Mouse (Mus musculus): ENCODE results near the gene Etv5. TPM values are rescaled to one million over a fixed set of nuclear protein-coding genes. Genes with fewer than 3 reads are reported as not detected.

The Etv5 gene
- polyA plus RNA-seq, 1 experiment from 2014 or later, result 14.5 TPM

DNA sequence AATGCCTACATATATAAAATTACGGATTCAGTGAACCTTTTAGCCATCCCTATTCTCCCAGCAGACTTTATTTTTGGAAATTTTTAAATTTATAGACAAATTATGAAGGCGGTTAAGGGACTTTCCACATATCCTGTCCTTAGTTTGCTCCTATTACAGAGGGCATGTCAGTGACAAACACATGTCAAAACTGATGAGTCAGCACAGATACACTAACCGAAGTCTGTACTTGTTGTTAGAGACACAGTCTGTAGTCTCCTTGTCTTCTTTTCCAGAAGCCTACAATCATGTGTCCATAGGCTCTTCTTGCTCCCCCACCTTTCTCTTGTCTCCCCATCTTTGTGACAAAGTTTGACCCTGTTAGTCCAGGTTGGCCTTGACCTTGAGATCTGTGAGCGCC lies 88.3 kb downstream of the Etv5 start:
- H3K4me2 ChIP-seq, result no peak overlapping the region
- no peak overlapping the region for H3K27ac ChIP-seq
- H3K4me3 ChIP-seq, result no peak overlapping the region
- no peak for ATAC-seq (replicated peaks)
- H3K27me3 ChIP-seq (replicated peaks), result no peaks in the 10 kb centered on the region
- H3K9me3 ChIP-seq, result no peaks in the 10 kb centered on the region
- 96% methylated on average over 4 of the region's 4 CpGs for WGBS
- H3K36me3 ChIP-seq (replicated peaks), result no peaks in the 10 kb centered on the region
- no peaks in the 10 kb centered on the region for H3K4me1 ChIP-seq
- no peak overlapping the region for H3K9ac ChIP-seq

DNA sequence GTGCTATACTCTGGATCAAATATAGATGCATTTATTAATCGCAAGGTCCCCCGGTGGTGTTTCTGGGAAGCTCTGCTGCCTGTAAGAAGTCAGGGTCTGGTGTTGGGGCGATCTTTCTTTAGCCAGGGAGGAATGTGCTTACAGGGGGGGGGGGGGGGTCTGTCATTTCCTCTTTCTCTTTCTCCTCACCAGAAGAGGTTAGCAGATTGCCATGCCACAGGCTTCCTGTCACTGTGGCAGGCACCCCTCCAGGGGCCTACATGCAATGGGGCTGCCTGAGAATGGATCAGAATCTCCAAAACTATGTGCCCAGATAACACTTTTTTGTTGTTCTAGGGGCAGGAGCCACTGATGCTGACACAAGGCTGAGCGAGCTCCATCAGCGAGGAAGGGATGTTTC lies 89.7 kb downstream of the Etv5 start:
- Histone ChIP-seq H3K27me3 (replicated peaks) (no peaks in the 10 kb centered on the region), H3K9ac (no peak overlapping the region), H3K4me3 (no peak overlapping the region), H3K27ac (no peak overlapping the region), H3K4me2 (no peak overlapping the region), H3K4me1 (no peaks in the 10 kb centered on the region), H3K9me3 (0 out of 2 replicates have a peak, but pooled peaks cover 2% of the 10 kb centered on the region), H3K36me3 (replicated peaks) (no peaks in the 10 kb centered on the region)
- WGBS, result 89% methylated on average over 5 of the region's 5 CpGs
- no peak for ATAC-seq (replicated peaks)

DNA sequence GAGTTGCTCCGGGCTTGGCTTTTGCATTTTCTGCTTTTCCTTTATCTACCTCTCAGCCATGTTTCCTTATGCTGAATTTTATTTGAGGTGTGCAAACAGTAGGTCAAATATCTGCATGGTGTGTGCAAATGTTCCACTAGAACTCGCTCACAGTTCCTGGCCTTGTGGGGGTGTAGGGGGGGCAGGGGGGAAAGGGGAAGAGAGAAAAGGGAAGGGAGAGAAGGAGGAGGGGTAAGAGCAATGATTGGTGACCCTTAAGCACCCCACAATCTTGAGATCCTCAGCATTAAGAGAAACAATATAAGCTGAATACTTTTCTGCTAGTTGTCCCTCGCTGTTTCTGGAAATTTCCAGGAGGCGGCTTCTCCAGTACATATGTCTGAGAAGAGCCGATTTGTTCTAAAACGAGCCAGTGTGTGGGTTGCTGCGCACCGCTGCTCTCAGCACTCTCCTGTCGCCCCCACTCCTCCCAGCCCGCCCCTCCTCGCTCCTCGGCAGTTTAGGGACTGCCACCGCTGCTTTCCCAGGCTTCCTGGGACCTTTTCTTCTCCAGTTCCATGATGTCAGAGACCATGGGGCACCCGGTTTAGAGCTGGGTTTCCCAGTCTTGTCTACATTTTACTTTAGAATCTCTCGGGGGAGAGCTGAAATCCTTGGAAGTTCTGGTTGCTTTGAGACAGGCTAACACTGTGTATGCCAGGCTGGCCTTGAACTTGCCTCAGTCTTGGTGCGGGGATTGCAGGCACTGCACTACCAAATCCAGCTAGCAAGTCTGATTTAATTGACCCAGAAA lies 90.8 kb downstream of the Etv5 start:
- Histone ChIP-seq H3K9me3 (0 out of 2 replicates have a peak, but pooled peaks cover 2% of the 10 kb centered on the region), H3K27me3 (replicated peaks) (no peaks in the 10 kb centered on the region), H3K4me1 (no peaks in the 10 kb centered on the region), H3K4me3 (no peak overlapping the region), H3K4me2 (no peak overlapping the region), H3K36me3 (replicated peaks) (no peaks in the 10 kb centered on the region), H3K9ac (no peak overlapping the region), H3K27ac (no peak overlapping the region)
- 43% methylated on average over 16 of the region's 16 CpGs for WGBS
- no peak for ATAC-seq (replicated peaks)

- ATAC-seq (replicated peaks), result no peak
- 70% methylated on average over 4 of the region's 4 CpGs for WGBS
- Histone ChIP-seq H3K36me3 (replicated peaks) (no peaks in the 10 kb centered on the region), H3K27me3 (replicated peaks) (no peaks in the 10 kb centered on the region), H3K4me1 (no peaks in the 10 kb centered on the region), H3K27ac (no peak overlapping the region), H3K4me2 (no peak overlapping the region), H3K4me3 (no peak overlapping the region), H3K9me3 (0 out of 2 replicates have a peak, but pooled peaks cover 2% of the 10 kb centered on the region), H3K9ac (no peak overlapping the region)
These were observed 91.5 kb downstream of the Etv5 start for GRCm38 (mm10) chr16:22348014-22348413.

- no peak overlapping the region for H3K27ac ChIP-seq
- H3K9ac ChIP-seq, result no peak overlapping the region
- 82% methylated on average over 4 of the region's 4 CpGs for WGBS
- H3K4me1 ChIP-seq, result no peaks in the 10 kb centered on the region
- ATAC-seq (replicated peaks), result no peak
- H3K4me3 ChIP-seq, result no peak overlapping the region
- H3K27me3 ChIP-seq (replicated peaks), result no peaks in the 10 kb centered on the region
- H3K36me3 ChIP-seq (replicated peaks), result no peaks in the 10 kb centered on the region
- no peak overlapping the region for H3K4me2 ChIP-seq
- H3K9me3 ChIP-seq, result 0 out of 2 replicates have a peak, but pooled peaks cover 2% of the 10 kb centered on the region
These were observed 98.3 kb downstream of the Etv5 start for GRCm38 (mm10) chr16:22341236-22341671.

DNA sequence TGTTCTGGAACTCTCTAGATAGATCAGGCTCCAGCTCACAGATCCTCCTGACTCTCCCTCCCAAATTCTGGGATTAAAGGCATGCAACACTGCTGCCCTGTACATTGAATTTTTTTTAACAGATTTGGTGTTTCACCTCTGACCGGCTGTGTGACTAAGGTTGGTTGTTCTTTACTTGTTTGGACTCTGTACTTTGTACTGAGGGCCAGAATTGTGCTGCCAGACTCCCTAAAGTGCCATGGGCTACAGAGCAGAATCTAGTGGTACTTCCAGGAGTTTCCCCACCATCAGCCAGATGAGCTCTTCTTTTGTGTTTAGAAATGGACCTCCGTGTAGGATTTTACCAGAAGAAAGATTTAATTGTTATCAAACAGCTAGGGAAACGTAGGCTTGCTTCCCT lies 103.7 kb downstream of the Etv5 start:
- WGBS, result 78% methylated on average over 3 of the region's 3 CpGs
- Histone ChIP-seq H3K27me3 (replicated peaks) (no peaks in the 10 kb centered on the region), H3K27ac (no peak overlapping the region), H3K9ac (no peak overlapping the region), H3K4me1 (no peaks in the 10 kb centered on the region), H3K36me3 (replicated peaks) (no peaks in the 10 kb centered on the region), H3K9me3 (no peaks in the 10 kb centered on the region), H3K4me3 (no peak overlapping the region), H3K4me2 (no peak overlapping the region)
- no peak for ATAC-seq (replicated peaks)

Other genes starting within 250 kb of the Etv5 start
- gene Tra2b, start 173.7 kb downstream of the Etv5 start, polyA plus RNA-seq (2015; fragmentation: Nextera tagmentation; extraction: Ambion mirVana), result 258 and 265 TPM in 2 replicates
- gene Dgkg, start 217.5 kb upstream of the Etv5 start, polyA plus RNA-seq (2015; fragmentation: Nextera tagmentation; extraction: Ambion mirVana), result 2.0 and 2.6 TPM in 2 replicates

Data from midbrain, embryonic 15.5 days (tissue).